Mouse (Mus musculus) spleen, postnatal 0 days (tissue): ENCODE data around the gene Adh5. TPM values are rescaled to one million over a fixed set of nuclear protein-coding genes. Genes with fewer than 3 reads are reported as not detected.

Experiments
- polyA plus RNA-seq: library from polyadenylated mRNA; unstranded; fragments of >200 nt; fragmentation: Nextera tagmentation; extraction: Ambion mirVana; gene quantifications from 2 replicates; pipeline ENCODE4 v1.2.1, GENCODE M21; 2015

Adh5 gene
- polyA plus RNA-seq: 68.6 and 75.3 TPM in 2 replicates

GRCm38 (mm10) chr3:138442612-138443464 is at the start of gene Adh5:
Adh5 (plus strand) TSS chr3:138443093.

DNA sequence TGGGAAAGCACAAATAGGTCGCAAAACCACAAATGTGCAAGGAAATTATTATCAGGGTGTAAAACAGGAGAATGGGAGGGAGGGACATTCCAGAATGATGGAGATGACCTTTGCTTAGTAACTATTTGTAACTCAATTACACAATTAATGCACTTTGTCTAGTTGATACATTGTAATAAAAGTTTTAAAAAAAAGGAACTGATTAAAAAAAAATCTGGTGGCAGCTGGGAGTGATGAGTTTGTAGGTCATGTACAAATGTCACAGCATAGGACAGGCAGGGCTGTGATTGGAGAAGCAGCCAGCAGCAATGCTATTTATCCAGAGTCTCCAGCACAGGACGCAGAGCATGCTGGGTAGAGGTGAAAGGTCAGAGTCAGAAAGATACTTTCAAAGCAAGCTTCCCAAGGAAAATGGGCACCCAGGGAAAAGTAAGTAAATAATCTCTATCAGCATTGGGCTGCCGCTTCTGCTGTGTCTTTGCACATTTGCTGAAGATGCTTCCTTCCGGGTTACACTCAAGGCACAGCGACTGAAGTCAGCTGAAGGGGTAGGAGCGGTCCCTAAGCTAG is 27.7 kb upstream of the Adh5 start, which contains the start of gene Adh4:
Gene Adh4 (plus strand): TSS at position 346 of the 570 bp plus-strand sequence.

GRCm38 (mm10) chr3:138489327-138490033 is 46.6 kb downstream of the Adh5 start, which contains the start of gene Metap1:
Metap1 (minus strand) TSS chr3:138489515.

Other genes starting within 250 kb of the Adh5 start
- gene 4930579F01Rik, start 249.3 kb upstream of the Adh5 start, polyA plus RNA-seq: not detected in 2 replicates
- 0.10 TPM in 1 of 2 replicates, not detected in the other for gene Adh7, start 225.3 kb upstream of the Adh5 start, polyA plus RNA-seq
- gene Adh1, start 182.1 kb upstream of the Adh5 start, polyA plus RNA-seq: 3.0 and 4.3 TPM in 2 replicates
- not detected in 2 replicates for gene Adh6a, start 129.8 kb upstream of the Adh5 start, polyA plus RNA-seq
- gene Adh6b, start 101.3 kb upstream of the Adh5 start, polyA plus RNA-seq: not detected in 2 replicates
- gene Adh4, start 27.6 kb upstream of the Adh5 start, polyA plus RNA-seq: not detected in 2 replicates
- gene Metap1, start 46.4 kb downstream of the Adh5 start, polyA plus RNA-seq: 20.4 and 21.2 TPM in 2 replicates
- 150 and 160 TPM in 2 replicates for gene Eif4e, start 83.1 kb downstream of the Adh5 start, polyA plus RNA-seq